ENCODE assay signal across 17 mouse cellular contexts in the genomic region with DNA sequence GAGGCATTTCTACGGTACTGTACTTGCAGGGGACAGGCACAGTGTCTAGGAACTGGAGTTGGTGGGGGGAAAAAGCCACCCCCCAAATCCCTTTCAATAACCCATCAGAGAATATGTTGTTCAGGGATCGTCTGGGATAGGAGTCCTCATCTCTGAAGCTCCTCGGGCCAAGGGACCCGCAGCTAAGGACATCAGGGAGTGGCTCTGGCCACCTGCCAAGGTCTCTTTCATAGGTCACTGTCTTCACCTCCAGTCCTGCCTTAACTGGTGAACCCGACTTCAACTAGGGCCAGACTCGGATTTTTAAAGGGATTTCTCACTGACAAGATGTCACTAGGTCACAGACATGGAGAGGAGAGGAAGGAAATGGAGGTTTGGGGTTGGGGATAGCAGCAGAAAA. TPM values are rescaled to one million over a fixed set of nuclear protein-coding genes. Genes with fewer than 3 reads are reported as not detected.
"Had no signal": no experiment of that assay in that cellular context is flagged by ENCODE, and none has a peak within 500 bp of the region (broad histone marks: within the 10 kb centered on the region; RNA-seq: fewer than 3 reads in every experiment).

No protein-coding gene starts in this region.

- H3K27ac ChIP-seq: midbrain, embryonic 10.5 days; midbrain, embryonic 12.5 days; neural tube, embryonic 13.5 days; neural tube, embryonic 15.5 days; stomach, embryonic 15.5 days; stomach, postnatal 0 days had no signal

- H3K4me2 ChIP-seq: lung, embryonic 14.5 days; midbrain, embryonic 12.5 days; neural tube, embryonic 13.5 days; neural tube, embryonic 15.5 days; stomach, embryonic 15.5 days had no signal

- H3K9ac ChIP-seq: lung, embryonic 14.5 days; midbrain, embryonic 12.5 days; neural tube, embryonic 13.5 days; neural tube, embryonic 15.5 days; stomach, embryonic 15.5 days had no signal

- H3K9me3 ChIP-seq: midbrain, embryonic 10.5 days; midbrain, embryonic 12.5 days; neural tube, embryonic 13.5 days; neural tube, embryonic 15.5 days; stomach, embryonic 15.5 days had no signal

- DNase-seq: lung, adult 18-20 months; lung, embryonic 14.5 days; midbrain, embryonic 14.5 days; right cerebral cortex, postnatal 25 days; thymus, adult 2 months; thymus, postnatal 25 days had no signal

- ATAC-seq: midbrain, embryonic 16.5 days had no signal

- H3K36me3 ChIP-seq: midbrain, embryonic 10.5 days; midbrain, embryonic 12.5 days; neural tube, embryonic 13.5 days; neural tube, embryonic 15.5 days; stomach, embryonic 15.5 days had no signal

- H3K4me3 ChIP-seq: midbrain, embryonic 10.5 days; midbrain, embryonic 12.5 days; myocyte; neural tube, embryonic 13.5 days; neural tube, embryonic 15.5 days; stomach, embryonic 15.5 days had no signal

RNA-seq across cellular contexts. Expression of a gene that starts 4.0 kb away (rescaled TPM):
- polyA plus RNA-seq: liver, embryonic 16.5 days; lung, embryonic 14.5 days; lung, embryonic 16.5 days; spleen, adult 2 months; stomach, postnatal 0 days had no signal
